ENCODE assay signal across 17 mouse cellular contexts in the genomic region with DNA sequence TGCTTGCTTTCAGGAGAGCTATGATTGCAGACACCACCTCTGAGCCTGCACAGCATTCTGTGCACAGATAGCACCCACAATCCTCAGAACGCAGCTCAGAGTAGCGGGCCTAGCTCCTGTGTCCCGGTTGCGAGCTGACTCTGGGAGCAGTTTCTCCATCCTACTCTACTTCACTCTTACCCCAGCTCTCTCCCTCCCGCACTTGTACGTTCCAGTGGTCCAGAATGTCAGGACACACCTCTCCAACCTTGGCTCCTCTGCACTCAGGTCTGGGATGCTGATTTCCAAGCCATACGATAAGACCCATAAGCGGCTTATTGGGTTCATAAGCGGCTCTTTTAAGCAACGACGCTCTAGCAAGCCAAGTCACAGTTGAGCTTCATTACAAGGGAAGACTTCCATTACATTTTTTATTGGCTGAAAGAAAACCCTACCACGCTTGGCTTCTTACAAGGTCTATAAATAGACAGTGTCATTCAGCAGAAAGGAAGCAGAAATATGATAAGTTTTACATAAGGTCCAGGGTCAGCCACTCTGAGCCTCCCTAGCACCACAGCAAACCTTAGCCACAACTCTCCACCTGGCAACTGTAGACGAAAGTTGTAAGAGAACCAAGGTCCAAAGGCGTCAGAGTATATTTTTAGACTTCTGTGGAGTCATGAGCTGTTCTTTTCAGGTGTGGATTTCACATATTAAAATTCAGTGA. TPM values are rescaled to one million over a fixed set of nuclear protein-coding genes. Genes with fewer than 3 reads are reported as not detected.
A peak's percentile ranks its signal among the peaks of the same experiment; 100 is the strongest.
DNase-seq lines count a peak whose midpoint lies in the region; ATAC-seq and TF ChIP-seq lines count a peak whose summit lies in the region.
"Had no signal": no experiment of that assay in that cellular context is flagged by ENCODE, and none has a peak within 500 bp of the region (broad histone marks: within the 10 kb centered on the region; RNA-seq: fewer than 3 reads in every experiment).

No protein-coding gene starts in this region.

- H3K9ac ChIP-seq in kidney, postnatal 0 days (ENCODE audit: low read depth, low read length), result no peak overlapping the region
- H3K9ac ChIP-seq in heart, postnatal 0 days (replicated peaks; ENCODE audit: low read depth, low read length), result no peak overlapping the region
- no peak overlapping the region for H3K9ac ChIP-seq in hindbrain, embryonic 12.5 days
- H3K9ac ChIP-seq: embryonic facial prominence, embryonic 15.5 days; neural tube, embryonic 13.5 days had no signal

- H3K36me3 ChIP-seq in kidney, postnatal 0 days (ENCODE audit: insufficient read depth, low read length), result no peaks in the 10 kb centered on the region
- no peaks in the 10 kb centered on the region for H3K36me3 ChIP-seq in heart, postnatal 0 days (replicated peaks; ENCODE audit: control insufficient read depth, insufficient read depth, low read length)
- H3K36me3 ChIP-seq in hindbrain, embryonic 12.5 days, result no peaks in the 10 kb centered on the region
- H3K36me3 ChIP-seq: embryonic facial prominence, embryonic 15.5 days; forebrain, embryonic 10.5 days; neural tube, embryonic 13.5 days had no signal

- WGBS in kidney, postnatal 0 days, result 73% methylated on average over 14 of the region's 14 CpGs
- WGBS in heart, postnatal 0 days, result 46% methylated on average over 14 of the region's 14 CpGs
- 91% methylated on average over 14 of the region's 14 CpGs for WGBS in hindbrain, embryonic 12.5 days

- H3K4me2 ChIP-seq in kidney, postnatal 0 days (ENCODE audit: low read length), result no peak overlapping the region
- no peak overlapping the region for H3K4me2 ChIP-seq in heart, postnatal 0 days (ENCODE audit: low read depth, low read length)
- H3K4me2 ChIP-seq in hindbrain, embryonic 12.5 days (replicated peaks), result no peak overlapping the region
- H3K4me2 ChIP-seq: embryonic facial prominence, embryonic 15.5 days; neural tube, embryonic 13.5 days had no signal

- no peaks in the 10 kb centered on the region for H3K27me3 ChIP-seq in kidney, postnatal 0 days (ENCODE audit: insufficient read depth, low read length)
- no peaks in the 10 kb centered on the region for H3K27me3 ChIP-seq in heart, postnatal 0 days (ENCODE audit: control insufficient read depth, insufficient read depth, low read length)
- no peaks in the 10 kb centered on the region for H3K27me3 ChIP-seq in hindbrain, embryonic 12.5 days
- H3K27me3 ChIP-seq: embryonic facial prominence, embryonic 15.5 days; neural tube, embryonic 13.5 days had no signal

- TF ChIP-seq CTCF in kidney, postnatal 0 days (IDR thresholded peaks at IDR 0.05; ENCODE audit: low read depth), result no peak
- TF ChIP-seq CTCF in heart, postnatal 0 days (IDR thresholded peaks at IDR 0.05; ENCODE audit: low read depth), result no peak
- no peak for TF ChIP-seq CTCF in layer of hippocampus, adult 2 months (conservative IDR thresholded peaks at IDR 0.05)

- H3K27ac ChIP-seq in kidney, postnatal 0 days, result no peak overlapping the region
- H3K27ac ChIP-seq in heart, postnatal 0 days (ENCODE audit: low read depth), result peak overlapping the region; percentile 85
- H3K27ac ChIP-seq in hindbrain, embryonic 12.5 days, result no peak overlapping the region
- no peak overlapping the region for H3K27ac ChIP-seq in layer of hippocampus, adult 2 months
- H3K27ac ChIP-seq: embryonic facial prominence, embryonic 15.5 days; forebrain, embryonic 10.5 days; neural tube, embryonic 13.5 days had no signal

- no peaks in the 10 kb centered on the region for H3K9me3 ChIP-seq in kidney, postnatal 0 days (replicated peaks; ENCODE audit: low read length)
- H3K9me3 ChIP-seq in heart, postnatal 0 days (replicated peaks; ENCODE audit: control insufficient read depth, low read length), result no peaks in the 10 kb centered on the region
- H3K9me3 ChIP-seq in hindbrain, embryonic 12.5 days (replicated peaks), result no peaks in the 10 kb centered on the region
- H3K9me3 ChIP-seq: embryonic facial prominence, embryonic 15.5 days; forebrain, embryonic 10.5 days; neural tube, embryonic 13.5 days had no signal

- no peaks in the 10 kb centered on the region for H3K4me1 ChIP-seq in kidney, postnatal 0 days (replicated peaks; ENCODE audit: insufficient read depth, low read length)
- H3K4me1 ChIP-seq in heart, postnatal 0 days (ENCODE audit: control insufficient read depth, insufficient read depth), result peaks cover 27% of the 10 kb centered on the region
- H3K4me1 ChIP-seq in hindbrain, embryonic 12.5 days, result no peaks in the 10 kb centered on the region
- H3K4me1 ChIP-seq: embryonic facial prominence, embryonic 15.5 days; forebrain, embryonic 10.5 days; neural tube, embryonic 13.5 days had no signal

- no peak for TF ChIP-seq EP300 in heart, postnatal 0 days (IDR thresholded peaks at IDR 0.05; ENCODE audit: low read depth)

- no peak for ATAC-seq in kidney, postnatal 0 days (replicated peaks; ENCODE audit: low FRiP score, low read depth)
- peak; percentile 37 for ATAC-seq in heart, postnatal 0 days (ENCODE audit: insufficient read depth, low read depth)
- no peak for ATAC-seq in hindbrain, embryonic 12.5 days (ENCODE audit: low FRiP score)
- ATAC-seq: activated CD4-positive, CD25-positive, alpha-beta regulatory T cell, adult 4 months had no signal

- no peak overlapping the region for H3K4me3 ChIP-seq in kidney, postnatal 0 days (replicated peaks; ENCODE audit: low read depth, low read length)
- H3K4me3 ChIP-seq in heart, postnatal 0 days (ENCODE audit: low read depth, low read length), result no peak overlapping the region
- no peak overlapping the region for H3K4me3 ChIP-seq in hindbrain, embryonic 12.5 days
- no peak overlapping the region for H3K4me3 ChIP-seq in layer of hippocampus, adult 2 months
- H3K4me3 ChIP-seq: embryonic facial prominence, embryonic 15.5 days; forebrain, embryonic 10.5 days; neural tube, embryonic 13.5 days had no signal

- DNase-seq in kidney, postnatal 0 days (ENCODE audit: low spot score), result peak; percentile 3
- no peak for DNase-seq in kidney, postnatal 14 days
- peak; percentile 33 to 35 for DNase-seq in heart, adult 9 months (ENCODE audit: low spot score in 2 of 2)
- peak; percentile 25 for DNase-seq in heart, postnatal 0 days (ENCODE audit: low spot score)
- DNase-seq in ovary, postnatal 14 days (ENCODE audit: low spot score), result no peak
- DNase-seq in layer of hippocampus, adult 2 months (ENCODE audit: low spot score in 2 of 2), result no peak
- DNase-seq: adrenal gland, postnatal 25 days; cerebellum, adult 2 months; kidney, adult 2 months; kidney, postnatal 36 days; lung, adult 18-20 months; thymus, postnatal 36 days had no signal

RNA-seq across cellular contexts. Expression of gene Fxr1, which starts 26.2 kb away (rescaled TPM):
- 45.7 and 46.3 TPM in 2 replicates for polyA plus RNA-seq in kidney, postnatal 0 days (2015; fragmentation: Nextera tagmentation; extraction: Ambion mirVana)
- total RNA-seq in heart, postnatal 0 days (2014; rRNA removed; ENCODE audit: low replicate concordance), result 71.5 and 85.9 TPM in 2 replicates
- 67.7 and 71.1 TPM in 2 replicates for polyA plus RNA-seq in heart, postnatal 0 days (2015; fragmentation: Nextera tagmentation; extraction: Ambion mirVana)
- 56.4 and 59.9 TPM in 2 replicates for polyA plus RNA-seq in hindbrain, embryonic 12.5 days (2016; fragmentation: Nextera tagmentation; extraction: Ambion mirVana)
- total RNA-seq in layer of hippocampus, adult 2 months (2021), result 10 to 100 TPM; 82.8 to 83.4 TPM

Comparison
In these comparisons a context has a peak if more than half of its experiments do, and no peak if none do; other contexts are left out.
1. DNase-seq: peak in kidney, postnatal 0 days (single experiment), heart, adult 9 months (2 of 2) and heart, postnatal 0 days (single experiment); none in kidney, postnatal 14 days (single experiment), ovary, postnatal 14 days (single experiment) and layer of hippocampus, adult 2 months (0 of 2).